In the genomic region with DNA sequence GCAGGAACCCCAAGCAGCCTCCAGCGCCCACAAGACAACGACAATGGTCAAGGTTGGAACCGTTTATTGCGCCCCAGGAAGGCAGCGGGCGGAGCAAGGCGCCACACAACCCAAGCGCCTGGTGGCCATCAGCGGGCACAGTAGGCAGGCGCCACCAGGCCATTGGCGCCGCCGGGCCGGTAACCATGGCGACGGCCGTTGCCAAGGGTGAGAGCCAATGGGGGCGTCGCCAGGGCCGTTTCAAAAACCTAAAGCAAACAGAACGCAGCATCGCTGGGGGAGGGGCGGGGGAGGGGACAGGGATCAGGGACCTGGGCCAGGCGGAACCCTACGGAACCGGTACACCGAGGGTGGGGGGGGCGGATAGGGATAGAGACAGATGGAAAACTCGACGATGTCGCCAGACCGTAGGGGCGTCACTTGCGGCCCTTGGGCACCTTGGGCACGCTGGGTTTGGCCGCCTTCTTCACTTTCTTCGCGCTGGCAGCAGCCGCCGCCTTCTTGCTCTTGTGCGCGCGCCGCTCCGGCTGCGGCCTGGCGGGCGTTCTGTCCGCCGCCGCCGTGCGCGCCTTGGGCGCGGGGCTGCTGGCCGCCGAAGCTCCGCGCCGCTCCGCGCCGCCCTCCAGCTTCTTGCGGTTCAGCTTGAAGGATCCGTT, we compare ENCODE assay signal across 7 mouse cellular contexts. TPM values are rescaled to one million over a fixed set of nuclear protein-coding genes. Genes with fewer than 3 reads are reported as not detected.
A peak's percentile ranks its signal among the peaks of the same experiment; 100 is the strongest.
DNase-seq lines count a peak whose midpoint lies in the region; ATAC-seq and TF ChIP-seq lines count a peak whose summit lies in the region.

No protein-coding gene starts in this region.

- peak overlapping the region; percentile 54 for H3K4me3 ChIP-seq in brown adipose tissue, adult 24 weeks (ENCODE audit: insufficient read depth, low read depth, low read length)
- H3K4me3 ChIP-seq in forebrain, embryonic 14.5 days (ENCODE audit: low read depth, low read length), result peak overlapping the region; percentile 98
- peak overlapping the region; percentile 93 for H3K4me3 ChIP-seq in hindbrain, embryonic 16.5 days (ENCODE audit: low read length)
- peak overlapping the region; percentile 89 for H3K4me3 ChIP-seq in midbrain, embryonic 10.5 days

- peak; percentile 64 for ATAC-seq in Patski
- ATAC-seq in forebrain, embryonic 14.5 days, result peak; percentile 91
- ATAC-seq in hindbrain, embryonic 16.5 days, result peak; percentile 91

- DNase-seq in Patski (ENCODE audit: low read depth, low spot score), result no peak
- peak; percentile 96 for DNase-seq in forebrain, embryonic 14.5 days (ENCODE audit: low spot score)
- peak; percentile 96 for DNase-seq in left cerebral cortex, postnatal 4 days
- DNase-seq in midbrain, embryonic 10.5 days (ENCODE audit: low spot score), result peak; percentile 96
- DNase-seq in spleen, postnatal 14 days (ENCODE audit: low spot score in 2 of 2), result peak; percentile 19 to 57

- H3K4me2 ChIP-seq in forebrain, embryonic 14.5 days (ENCODE audit: low read length), result peak overlapping the region; percentile 67
- H3K4me2 ChIP-seq in hindbrain, embryonic 16.5 days (ENCODE audit: low read length), result peak overlapping the region; percentile 82

- in situ Hi-C loops in Patski (cut with MboI; ENCODE audit: low pct_unique_long_range_greater_than_20kb), result no loop called here

- POLR2A ChIA-PET in Patski (lab: Charles Lee), result interaction anchor here (1.2 kb wide), 1 partner anchor 10 kb away, joined by 4 read pairs; no protein-coding TSS in a partner anchor

- H3K27me3 ChIP-seq in Patski, result no peaks in the 10 kb centered on the region
- no peaks in the 10 kb centered on the region for H3K27me3 ChIP-seq in forebrain, embryonic 14.5 days (replicated peaks; ENCODE audit: control insufficient read depth, insufficient read depth, low read length)
- no peaks in the 10 kb centered on the region for H3K27me3 ChIP-seq in hindbrain, embryonic 16.5 days (replicated peaks; ENCODE audit: control insufficient read depth, insufficient read depth, low read length)
- no peaks in the 10 kb centered on the region for H3K27me3 ChIP-seq in midbrain, embryonic 10.5 days (ENCODE audit: low read depth, poor library complexity, severe bottlenecking)

- peaks cover 17% of the 10 kb centered on the region for H3K36me3 ChIP-seq in forebrain, embryonic 14.5 days (ENCODE audit: control insufficient read depth, insufficient read depth, low read length)
- peaks cover 8% of the 10 kb centered on the region for H3K36me3 ChIP-seq in hindbrain, embryonic 16.5 days (ENCODE audit: control insufficient read depth, insufficient read depth, low read length)
- H3K36me3 ChIP-seq in midbrain, embryonic 10.5 days, result peaks cover 38% of the 10 kb centered on the region

- no peak overlapping the region for H3K27ac ChIP-seq in brown adipose tissue, adult 24 weeks (replicated peaks; ENCODE audit: low read depth, low read length)
- H3K27ac ChIP-seq in forebrain, embryonic 14.5 days (ENCODE audit: low read depth, low read length), result peak overlapping the region; percentile 95
- H3K27ac ChIP-seq in hindbrain, embryonic 16.5 days (ENCODE audit: low read depth, low read length), result peak overlapping the region; percentile 93
- H3K27ac ChIP-seq in midbrain, embryonic 10.5 days (replicated peaks), result peak overlapping the region; percentile 98

- intact Hi-C loops in left cerebral cortex, postnatal 4 days (cut with DNase I), result loop anchor here (5.0 kb wide), 1 partner anchor 68 kb away; a partner anchor contains a TSS

- H3K4me1 ChIP-seq in brown adipose tissue, adult 24 weeks (ENCODE audit: control insufficient read depth, insufficient read depth, insufficient read length, low read length), result no peaks in the 10 kb centered on the region
- H3K4me1 ChIP-seq in forebrain, embryonic 14.5 days (ENCODE audit: control insufficient read depth, insufficient read depth, low read length), result peaks cover 17% of the 10 kb centered on the region
- H3K4me1 ChIP-seq in hindbrain, embryonic 16.5 days (ENCODE audit: control insufficient read depth, insufficient read depth, low read depth, low read length), result peaks cover 18% of the 10 kb centered on the region
- peaks cover 25% of the 10 kb centered on the region for H3K4me1 ChIP-seq in midbrain, embryonic 10.5 days

- H3K9ac ChIP-seq in forebrain, embryonic 14.5 days (ENCODE audit: low read length), result peak overlapping the region; percentile 97
- H3K9ac ChIP-seq in hindbrain, embryonic 16.5 days (ENCODE audit: low read depth, low read length), result peak overlapping the region; percentile 93

- no peaks in the 10 kb centered on the region for H3K9me3 ChIP-seq in forebrain, embryonic 14.5 days (replicated peaks; ENCODE audit: control insufficient read depth, low read length)
- no peaks in the 10 kb centered on the region for H3K9me3 ChIP-seq in hindbrain, embryonic 16.5 days (ENCODE audit: control insufficient read depth, low read length)
- no peaks in the 10 kb centered on the region for H3K9me3 ChIP-seq in midbrain, embryonic 10.5 days (replicated peaks)

- under 1% methylated on average over 66 of the region's 66 CpGs for WGBS in forebrain, embryonic 14.5 days
- under 1% methylated on average over 55 of the region's 66 CpGs for WGBS in hindbrain, embryonic 16.5 days
- WGBS in midbrain, embryonic 10.5 days, result under 1% methylated on average over 66 of the region's 66 CpGs

- TF ChIP-seq CTCF in Patski (IDR thresholded peaks at IDR 0.05), result no peak

- CTCF ChIA-PET in Patski (lab: Charles Lee), result interaction anchor here (1.8 kb wide), 1 partner anchor 74 kb away, joined by 4 read pairs; no protein-coding TSS in a partner anchor

RNA-seq across cellular contexts. Expression of a gene that starts 0.9 kb away (rescaled TPM):
- 29.6 TPM for polyA plus RNA-seq in Patski (2021)
- 2.3 and 2.8 TPM in 2 replicates for polyA plus RNA-seq in brown adipose tissue, adult 24 weeks (2012; ENCODE audit: insufficient read depth, insufficient read length, missing spikeins)
- polyA plus RNA-seq in forebrain, embryonic 14.5 days (2014; fragmentation: Nextera tagmentation; extraction: Ambion mirVana), result 20.5 and 27.0 TPM in 2 replicates
- 8.1 and 13.4 TPM in 2 replicates for polyA plus RNA-seq in hindbrain, embryonic 16.5 days (2015; fragmentation: Nextera tagmentation; extraction: Ambion mirVana)
- total RNA-seq in left cerebral cortex, postnatal 4 days (2021), result 10 to 100 TPM; 81.6 to 87.7 TPM
- polyA plus RNA-seq in midbrain, embryonic 10.5 days (2016; fragmentation: Nextera tagmentation; extraction: Ambion mirVana), result 20.3 and 22.1 TPM in 2 replicates
